Mouse (Mus musculus) E14TG2a.4 (cell line): Measurements from ENCODE around the gene Fdx1l.

Source experiments
- H3K27me3 ChIP-seq: 2 replicates; pipeline ENCODE4 v1.6.1; 2014; ENCODE audit warnings: low read length, control low read depth; ENCODE audit not compliant: insufficient read depth
- H3K36me3 ChIP-seq: 2 replicates; pipeline ENCODE4 v1.6.1; 2014; ENCODE audit warnings: low read length, control low read depth; ENCODE audit not compliant: insufficient read depth
- H3K4me1 ChIP-seq: replicated peaks from 2 replicates; pipeline ENCODE4 v1.6.1; 2014; ENCODE audit warnings: low read depth, low read length, control low read depth
- H3K4me3 ChIP-seq: replicated peaks from 2 replicates; pipeline ENCODE4 v1.5.1; 2014; ENCODE audit warnings: mild to moderate bottlenecking, low read length
- H3K9me3 ChIP-seq: 2 replicates; pipeline ENCODE4 v1.6.1; 2014; ENCODE audit warnings: low read length, control low read depth
- CTCF ChIP-seq: conservative IDR thresholded peaks from 2 replicates; pipeline ENCODE4 v1.5.1; 2014; ENCODE audit warnings: low read length
- NANOG ChIP-seq: IDR thresholded peaks from 2 replicates; pipeline ENCODE4 v1.6.1; 2014; ENCODE audit warnings: borderline replicate concordance, low read length, mixed read lengths
- POU5F1 ChIP-seq: IDR thresholded peaks from 2 replicates; pipeline ENCODE4 v1.6.1; 2014; ENCODE audit warnings: low read length, borderline replicate concordance

Fdx1l gene

GRCm38 (mm10) chr9:21102076-21102475 is 28.7 kb upstream of the Fdx1l start:
- Histone ChIP-seq H3K27me3 (no peaks in the 10 kb centered on the region), H3K36me3 (peaks cover 52% of the 10 kb centered on the region), H3K4me3 (no peak overlapping the region), H3K9me3 (no peaks in the 10 kb centered on the region), H3K4me1 (peaks cover 73% of the 10 kb centered on the region)
- no peak for TF ChIP-seq CTCF
- TF ChIP-seq NANOG = no peak
- no peak for TF ChIP-seq POU5F1

GRCm38 (mm10) chr9:21100447-21101161 is 27.2 kb upstream of the Fdx1l start:
- H3K27me3 ChIP-seq = no peaks in the 10 kb centered on the region
- H3K9me3 ChIP-seq = no peaks in the 10 kb centered on the region
- H3K4me1 ChIP-seq = peaks cover 77% of the 10 kb centered on the region
- 0 out of 2 replicates have a peak overlapping the region, but pooled peaks have one; percentile 30 for H3K4me3 ChIP-seq
- H3K36me3 ChIP-seq = peaks cover 44% of the 10 kb centered on the region
- TF ChIP-seq CTCF (no peak), NANOG (no peak), POU5F1 (no peak)

GRCm38 (mm10) chr9:21097793-21098192 is 24.4 kb upstream of the Fdx1l start:
- Histone ChIP-seq H3K4me1 (peaks cover 75% of the 10 kb centered on the region), H3K27me3 (no peaks in the 10 kb centered on the region), H3K36me3 (peaks cover 45% of the 10 kb centered on the region), H3K9me3 (no peaks in the 10 kb centered on the region), H3K4me3 (no peak overlapping the region)
- TF ChIP-seq CTCF = no peak
- no peak for TF ChIP-seq NANOG
- no peak for TF ChIP-seq POU5F1

- peaks cover 33% of the 10 kb centered on the region for H3K36me3 ChIP-seq
- no peaks in the 10 kb centered on the region for H3K9me3 ChIP-seq
- H3K4me3 ChIP-seq = no peak overlapping the region
- TF ChIP-seq NANOG (peak; percentile 88), POU5F1 (no peak)
- no peaks in the 10 kb centered on the region for H3K27me3 ChIP-seq
- peaks cover 71% of the 10 kb centered on the region for H3K4me1 ChIP-seq
Measured at GRCm38 (mm10) chr9:21095958-21096357, 22.5 kb upstream of the Fdx1l start.

GRCm38 (mm10) chr9:21093423-21093822 is 20.0 kb upstream of the Fdx1l start:
- H3K4me3 ChIP-seq = no peak overlapping the region
- H3K27me3 ChIP-seq = no peaks in the 10 kb centered on the region
- H3K4me1 ChIP-seq = peaks cover 72% of the 10 kb centered on the region
- no peak for TF ChIP-seq CTCF
- no peak for TF ChIP-seq NANOG
- no peak for TF ChIP-seq POU5F1
- no peaks in the 10 kb centered on the region for H3K9me3 ChIP-seq
- H3K36me3 ChIP-seq = peaks cover 52% of the 10 kb centered on the region

GRCm38 (mm10) chr9:21091707-21092320 is 18.4 kb upstream of the Fdx1l start, which contains the start of the genes Gm38431 and Raver1:
Gm38431 (minus strand) TSS chr9:21091997.
Raver1 (minus strand) TSS chr9:21092008.
- Histone ChIP-seq H3K36me3 (peaks cover 68% of the 10 kb centered on the region), H3K4me1 (peaks cover 76% of the 10 kb centered on the region), H3K9me3 (no peaks in the 10 kb centered on the region), H3K4me3 (peak within 1 kb of the TSS; percentile 90), H3K27me3 (no peaks in the 10 kb centered on the region)
- TF ChIP-seq NANOG (no peak), POU5F1 (no peak), CTCF (no peak)

GRCm38 (mm10) chr9:21090972-21091706 is 17.7 kb upstream of the Fdx1l start:
- Histone ChIP-seq H3K4me1 (peaks cover 76% of the 10 kb centered on the region), H3K36me3 (peaks cover 70% of the 10 kb centered on the region), H3K27me3 (no peaks in the 10 kb centered on the region), H3K9me3 (no peaks in the 10 kb centered on the region), H3K4me3 (peak overlapping the region; percentile 90)
- no peak for TF ChIP-seq NANOG
- TF ChIP-seq CTCF = no peak
- TF ChIP-seq POU5F1 = no peak

GRCm38 (mm10) chr9:21090537-21090936 is 17.1 kb upstream of the Fdx1l start:
- Histone ChIP-seq H3K36me3 (peaks cover 76% of the 10 kb centered on the region), H3K27me3 (no peaks in the 10 kb centered on the region), H3K4me3 (peak overlapping the region; percentile 90), H3K4me1 (peaks cover 76% of the 10 kb centered on the region), H3K9me3 (no peaks in the 10 kb centered on the region)
- no peak for TF ChIP-seq POU5F1
- TF ChIP-seq NANOG = no peak
- TF ChIP-seq CTCF = no peak
